Mouse (Mus musculus) retina, postnatal 7 days (tissue): ENCODE measurements at regions not wholly inside any gene's neighbourhood (a gene's known extent, or its start where the extent isn't known, plus 50 kb on each side); places are given as distances from the start of the nearest gene placed in this dataset.

Experiments used
- DNase-seq: peaks from one replicate; pipeline ENCODE4 v3.0.0-alpha.2; 2012; ENCODE audit warnings: low read depth, low spot score

DNA sequence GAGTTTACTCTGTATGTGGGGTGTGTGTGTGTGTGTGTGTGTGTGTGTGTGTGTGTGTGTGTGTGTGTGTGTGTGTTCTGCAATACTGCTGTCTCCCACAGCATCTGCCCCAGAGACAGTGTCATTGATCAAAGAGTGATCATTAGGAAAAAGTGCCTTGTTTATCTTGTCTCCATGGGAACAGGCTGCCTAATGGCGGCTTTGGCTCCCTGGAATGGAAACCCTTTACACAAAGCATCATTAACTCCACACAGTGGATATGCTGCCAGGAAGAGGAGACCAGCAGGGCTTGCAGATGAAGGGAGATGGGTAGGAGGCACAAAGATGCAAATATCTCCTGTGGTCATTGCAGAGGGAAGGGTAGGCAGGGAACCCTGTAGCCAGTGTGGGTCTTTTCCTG lies 106.0 kb upstream of the Cdh4 start:
- DNase-seq, result no peak

DNA sequence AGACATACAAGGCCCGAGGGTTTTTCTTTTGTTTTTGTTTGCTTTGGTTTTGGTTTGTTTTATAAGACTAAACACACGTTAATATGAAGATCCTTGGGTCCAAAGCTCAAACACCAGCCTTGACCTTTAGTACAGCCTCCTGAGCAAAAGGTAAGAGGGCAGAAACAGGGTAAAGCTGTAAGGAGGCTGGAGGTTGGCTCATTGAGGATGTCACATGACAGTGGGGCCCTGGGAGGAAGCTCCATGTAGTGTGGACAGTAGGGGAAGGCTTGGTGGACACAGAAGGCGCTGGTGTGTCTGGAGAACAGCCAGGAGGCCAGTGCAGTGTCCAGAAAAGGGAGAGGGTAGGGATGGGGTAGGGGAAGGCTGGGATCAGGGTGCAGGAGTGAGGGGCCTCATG lies 89.6 kb upstream of the Cdh4 start:
- DNase-seq, result no peak

DNA sequence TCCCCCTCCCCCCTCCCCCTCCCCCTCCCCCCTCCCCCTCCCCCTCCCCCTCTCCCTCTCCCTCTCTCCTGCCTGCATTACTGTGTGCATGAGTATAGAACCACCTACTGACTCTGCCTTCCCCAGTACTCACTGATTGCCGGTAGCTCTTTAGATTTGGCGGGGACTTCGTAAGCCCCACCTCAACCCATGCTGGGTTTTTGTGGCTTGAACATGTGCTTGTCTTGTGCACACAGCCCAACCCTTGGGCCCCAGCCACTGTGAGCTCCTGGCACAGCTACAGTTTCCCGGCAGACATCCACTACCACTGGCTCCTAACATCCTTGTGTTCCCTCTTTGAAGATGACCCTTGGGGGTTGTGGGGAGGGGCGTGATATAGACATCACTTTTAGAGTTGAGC lies 87.4 kb upstream of the Cdh4 start:
- no peak for DNase-seq

DNA sequence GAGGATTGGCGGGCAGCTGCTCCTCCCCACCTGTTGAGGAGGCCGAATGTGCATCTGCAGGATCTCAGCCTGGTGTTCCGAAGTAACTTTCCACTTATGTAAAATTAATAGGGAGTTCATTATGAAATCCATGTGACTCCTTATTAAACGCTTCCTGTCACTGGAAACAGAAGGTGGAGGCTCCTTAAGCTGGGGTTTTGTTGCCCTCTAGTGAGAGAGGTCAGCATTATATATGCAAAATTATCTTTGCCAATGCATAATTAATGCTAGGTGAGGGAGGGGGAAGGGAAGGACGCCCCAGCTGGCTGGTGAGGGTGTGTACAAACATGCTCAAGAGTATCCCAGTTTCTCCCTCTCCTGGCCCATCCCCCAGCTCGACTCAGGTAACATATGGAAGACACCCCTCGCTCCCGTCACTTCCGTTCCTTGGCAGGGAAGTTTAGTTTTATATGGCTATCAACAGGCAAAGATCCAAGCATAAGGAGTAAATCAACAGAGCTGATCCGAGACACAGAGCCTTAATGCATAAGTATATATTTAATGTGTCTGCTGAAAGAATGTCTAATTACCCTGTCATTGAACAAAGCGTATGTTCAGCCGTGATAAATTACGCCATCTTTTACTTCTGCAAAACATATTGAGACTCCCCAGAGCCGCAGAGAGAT lies 71.2 kb upstream of the Cdh4 start:
- no peak for DNase-seq

GRCm38 (mm10) chr2:179371553-179371952 lies 70.7 kb upstream of the Cdh4 start:
- no peak for DNase-seq

DNA sequence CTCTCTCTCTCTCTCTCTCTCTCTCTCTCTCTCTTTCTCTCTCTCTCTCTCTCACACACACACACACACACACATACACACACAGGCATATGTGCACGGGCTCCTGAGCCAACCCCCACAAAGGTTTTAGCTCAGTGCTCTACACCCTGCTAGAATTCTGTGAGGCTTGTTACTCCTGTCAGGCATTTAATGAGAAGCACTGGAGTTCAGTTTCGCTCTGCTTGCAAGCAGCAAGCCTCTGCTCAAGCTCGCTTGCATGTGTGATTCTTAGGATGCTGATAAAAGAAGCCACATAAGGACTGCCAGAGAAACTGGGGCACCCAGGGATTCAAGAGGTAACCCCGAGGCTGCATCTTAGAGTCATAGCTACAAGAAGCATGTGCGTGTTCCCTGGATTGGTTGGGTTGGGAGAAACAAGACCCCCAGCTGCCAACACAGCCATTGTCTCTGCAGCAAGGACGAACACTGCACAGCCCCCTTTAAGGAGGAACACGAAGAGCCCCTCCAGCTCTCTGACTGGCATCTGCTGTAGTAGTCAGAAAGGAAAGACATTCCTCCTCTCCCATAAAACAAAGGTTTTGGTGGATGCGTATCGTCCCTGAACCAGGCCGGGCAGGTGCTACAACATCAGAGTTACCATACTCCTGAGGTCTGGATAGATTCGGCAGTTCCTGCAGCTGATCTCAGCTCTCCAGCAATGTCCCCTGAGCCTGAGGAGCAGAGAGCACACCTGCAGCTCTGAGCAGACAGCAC lies 62.4 kb upstream of the Cdh4 start:
- no peak for DNase-seq

DNA sequence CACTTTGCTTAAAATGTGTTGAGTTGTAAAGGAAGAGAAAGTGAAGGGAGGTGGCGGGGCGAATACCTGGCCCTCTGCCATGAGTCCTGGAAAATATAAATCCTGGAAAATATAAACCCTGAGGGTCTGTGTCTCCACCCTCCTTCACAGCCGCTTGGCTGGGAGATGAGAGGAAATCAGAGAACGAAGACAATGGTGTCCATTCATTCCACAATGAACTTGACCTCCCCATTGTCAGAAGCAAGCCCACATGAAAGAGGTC lies 61.9 kb upstream of the Cdh4 start:
- no peak for DNase-seq

DNA sequence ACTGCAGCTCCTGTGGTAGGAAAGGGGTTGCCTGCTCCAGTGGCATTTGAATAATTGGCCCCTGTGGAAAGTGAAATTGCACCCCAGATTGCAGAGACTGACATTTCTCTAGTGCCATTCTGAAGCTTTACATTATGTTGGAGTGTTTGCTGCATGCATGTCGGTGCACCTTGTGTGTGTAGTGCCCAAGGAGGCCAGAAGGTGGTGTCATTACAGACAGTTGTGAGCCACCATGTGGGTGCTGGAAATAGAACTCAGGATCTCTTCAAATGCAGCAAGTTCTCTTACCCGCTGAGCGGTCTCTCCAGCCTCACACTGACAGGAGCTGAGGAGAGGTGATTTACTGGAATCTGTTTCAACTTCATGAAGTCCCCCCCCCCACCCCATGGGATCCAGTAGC lies 60.3 kb upstream of the Cdh4 start:
- no peak for DNase-seq

- DNase-seq, result no peak
Measured at GRCm38 (mm10) chr2:179382594-179382993, 59.6 kb upstream of the Cdh4 start.

GRCm38 (mm10) chr2:179386871-179387270 lies 55.4 kb upstream of the Cdh4 start:
- DNase-seq, result no peak

- DNase-seq, result no peak
Measured at GRCm38 (mm10) chr2:179390486-179390885, 51.7 kb upstream of the Cdh4 start.

DNA sequence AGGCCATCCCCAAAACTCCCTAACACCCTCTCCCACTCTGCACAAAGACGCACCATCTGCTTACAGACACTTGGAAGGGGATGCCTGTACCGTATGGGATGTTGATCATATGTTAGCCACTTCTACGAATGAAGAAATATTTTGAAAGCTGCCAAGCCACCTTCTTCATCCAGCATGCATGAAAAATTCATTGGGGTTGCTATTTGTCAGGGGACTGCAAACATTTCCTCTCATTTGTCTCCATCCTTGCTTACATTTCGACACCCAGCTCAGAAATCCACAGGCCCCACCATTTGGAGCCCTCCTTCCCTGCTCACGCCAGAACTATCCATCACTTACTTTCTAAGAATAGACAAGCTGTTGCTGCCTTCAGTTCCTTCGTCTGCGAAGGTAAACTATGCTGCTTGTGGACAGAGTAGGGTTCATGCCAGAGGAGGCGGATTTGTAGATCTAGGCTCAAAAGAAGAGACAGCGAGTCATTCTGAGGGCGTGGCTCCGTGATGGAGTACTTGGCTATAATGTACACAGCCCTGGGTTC lies 51.2 kb upstream of the Cdh4 start:
- DNase-seq, result no peak
